Mouse (Mus musculus): Measurements from ENCODE around the gene Mfsd11.

GRCm38 (mm10) chr11:116865945-116866585 is 13.8 kb downstream of the Mfsd11 start:
- TF ChIP-seq CTCF (IDR thresholded peaks at IDR 0.05; ENCODE audit: extremely low read depth, insufficient read depth, low read length) (no peak), POLR2A (IDR thresholded peaks at IDR 0.05; ENCODE audit: extremely low read depth, insufficient read depth, low read length) (no peak)

All from cortical plate, adult 2 months (tissue).